Mouse (Mus musculus) brain, embryonic 18.5 days (tissue): ENCODE measurements around the gene Atp1b3.
"Not testable (repeated sequence)": the region's sequence is repeated elsewhere in the genome, so short reads cannot be mapped to it uniquely, and the experiment has no call there.

Source experiments
- DNase-seq: peaks from one replicate; pipeline ENCODE4 v3.0.0-alpha.2; 2012; ENCODE audit warnings: low read depth, low spot score

Gene Atp1b3

GRCm38 (mm10) chr9:96363581-96364140 lies 581 bp downstream of the Atp1b3 start:
- no peak for DNase-seq

GRCm38 (mm10) chr9:96360056-96360455 lies 4.2 kb downstream of the Atp1b3 start:
- DNase-seq = no peak

DNA sequence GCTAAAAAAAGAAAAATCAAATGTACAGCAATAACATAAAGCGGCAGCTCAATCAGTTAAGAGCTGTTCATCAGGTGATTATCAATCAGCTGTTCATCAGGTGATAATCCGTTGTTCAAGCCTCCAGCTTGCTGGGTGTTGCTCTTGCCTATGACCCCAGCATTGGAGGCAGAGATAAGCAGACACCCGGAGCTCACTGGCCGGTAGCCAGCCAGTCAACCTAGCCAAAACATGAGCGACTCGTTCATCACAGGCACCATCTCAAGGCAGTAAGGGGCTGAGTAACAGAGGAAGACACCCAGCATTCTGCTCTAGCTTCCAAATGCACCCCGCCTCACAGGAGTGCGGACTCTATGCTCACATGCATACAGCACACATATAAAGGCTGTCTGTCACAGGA lies 10.4 kb downstream of the Atp1b3 start:
- DNase-seq = no peak

DNA sequence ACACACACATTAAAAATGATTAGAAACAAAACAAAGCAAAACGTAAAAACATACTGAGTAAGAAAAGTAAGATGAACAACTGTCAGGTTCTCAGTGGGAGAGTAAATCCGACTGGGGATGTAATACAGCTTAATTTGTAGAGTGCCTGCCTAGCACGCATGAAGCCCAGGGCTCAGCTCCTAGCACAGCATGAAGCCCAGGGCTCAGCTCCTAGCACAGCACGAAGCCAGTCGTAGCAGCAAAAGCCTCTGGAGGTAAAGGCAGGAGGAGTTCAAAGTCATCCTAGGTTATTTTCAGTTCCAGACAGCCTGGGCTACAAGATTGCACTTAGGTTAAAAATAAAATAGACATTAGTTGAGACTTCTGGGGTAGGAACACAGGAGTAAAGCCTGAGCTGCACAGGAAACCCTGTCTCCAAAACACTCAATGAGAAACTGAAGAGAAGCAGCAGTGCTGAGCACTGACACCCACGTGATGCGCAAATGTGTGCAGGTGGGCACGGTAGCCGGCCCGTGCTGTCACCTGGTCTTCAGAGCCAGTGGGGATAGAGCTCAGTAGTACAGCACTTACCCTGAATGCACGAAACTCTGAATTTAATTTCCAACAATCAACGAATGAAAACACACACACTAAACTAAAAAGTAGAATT lies 11.0 kb downstream of the Atp1b3 start:
- no peak for DNase-seq

- not testable (repeated sequence) for DNase-seq
These were observed 12.5 kb downstream of the Atp1b3 start for GRCm38 (mm10) chr9:96351771-96352170.

DNA sequence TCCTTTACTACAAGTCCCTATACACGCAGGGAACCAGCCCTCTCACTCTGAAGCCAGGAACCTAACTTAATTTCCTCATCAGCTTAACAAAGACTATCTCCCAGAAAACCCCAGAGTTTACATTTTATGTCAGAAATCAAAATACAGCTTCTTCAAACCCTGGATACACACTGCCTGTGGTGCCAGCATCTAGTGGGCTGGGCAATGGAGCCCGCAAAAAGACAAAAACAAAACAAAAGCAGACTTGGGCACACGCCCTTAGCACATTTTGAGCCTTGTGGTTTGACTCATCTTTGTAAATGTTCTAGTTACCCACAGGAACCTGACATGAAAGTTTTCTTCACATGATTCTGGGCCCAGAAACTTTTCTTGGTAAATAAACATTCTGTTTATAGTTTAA lies 13.8 kb downstream of the Atp1b3 start:
- DNase-seq = no peak

GRCm38 (mm10) chr9:96350010-96350409 lies 14.2 kb downstream of the Atp1b3 start:
- no peak for DNase-seq

GRCm38 (mm10) chr9:96348885-96349284 lies 15.4 kb downstream of the Atp1b3 start:
- no peak for DNase-seq

DNA sequence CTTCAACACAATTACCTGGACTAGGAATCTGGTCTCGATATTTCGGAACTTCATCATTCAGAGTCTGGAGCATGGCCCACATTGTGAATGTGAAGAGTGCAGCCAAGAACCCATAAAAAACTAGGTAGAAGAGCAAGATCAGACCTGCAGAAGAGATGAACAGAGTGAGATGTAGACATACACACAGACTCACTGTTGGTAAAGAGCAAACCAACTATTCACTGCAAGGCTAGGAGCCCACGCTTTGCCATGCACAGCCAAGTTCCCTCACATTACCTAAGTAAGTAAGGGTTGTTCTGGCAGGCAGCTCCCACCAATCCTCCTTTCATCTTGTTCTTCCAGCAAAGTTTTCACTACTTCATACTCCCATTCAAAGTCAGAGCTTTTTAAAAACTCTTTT lies 18.5 kb downstream of the Atp1b3 start:
- DNase-seq = no peak

- no peak for DNase-seq
These were observed 33.1 kb downstream of the Atp1b3 start for GRCm38 (mm10) chr9:96331146-96331545.

DNA sequence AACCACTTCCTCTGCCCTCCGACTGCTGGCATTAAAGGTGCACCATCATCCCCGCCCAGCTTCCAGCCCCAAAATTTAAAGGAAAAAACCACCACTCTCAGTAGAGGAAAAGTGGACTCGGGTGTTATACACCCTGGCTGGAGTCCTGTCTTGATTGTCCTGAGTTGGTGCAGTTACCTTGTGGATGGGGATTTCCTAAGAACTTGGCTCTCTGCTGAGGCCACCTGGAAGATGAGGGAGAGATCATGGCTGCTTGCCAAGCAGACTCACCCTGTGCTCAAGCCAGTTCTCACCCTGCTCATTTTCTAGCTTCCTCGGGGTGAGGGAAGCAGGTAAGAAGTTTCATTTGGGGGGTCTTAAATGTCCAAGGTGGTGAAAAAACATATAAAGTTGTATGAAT lies 36.0 kb downstream of the Atp1b3 start:
- no peak for DNase-seq

DNA sequence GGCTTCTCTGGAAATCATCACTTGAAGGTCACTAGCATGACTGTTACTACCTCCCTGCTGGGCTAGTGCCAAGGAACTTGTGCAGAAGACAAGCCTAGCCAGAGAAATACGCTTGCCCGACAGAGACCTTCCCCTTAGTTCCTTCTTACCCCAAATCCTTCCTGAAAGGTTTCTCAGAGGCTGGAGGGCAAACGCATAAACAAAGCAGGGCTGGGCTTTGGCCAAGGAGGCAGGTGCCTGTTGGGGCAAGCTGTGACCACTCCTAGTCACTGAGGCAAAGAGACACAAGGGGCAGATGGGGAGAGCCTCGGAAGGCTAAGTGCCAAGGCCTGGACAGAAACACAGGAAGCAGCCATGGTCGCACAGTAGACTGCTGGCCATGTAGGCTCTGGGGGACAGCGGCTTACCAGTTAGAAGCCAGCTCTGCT lies 37.7 kb downstream of the Atp1b3 start:
- DNase-seq = no peak

- peak; percentile 16 for DNase-seq
These were observed 39.7 kb downstream of the Atp1b3 start for GRCm38 (mm10) chr9:96324502-96324901.

- DNase-seq = no peak
These were observed 41.7 kb downstream of the Atp1b3 start for GRCm38 (mm10) chr9:96322411-96323152.

DNA sequence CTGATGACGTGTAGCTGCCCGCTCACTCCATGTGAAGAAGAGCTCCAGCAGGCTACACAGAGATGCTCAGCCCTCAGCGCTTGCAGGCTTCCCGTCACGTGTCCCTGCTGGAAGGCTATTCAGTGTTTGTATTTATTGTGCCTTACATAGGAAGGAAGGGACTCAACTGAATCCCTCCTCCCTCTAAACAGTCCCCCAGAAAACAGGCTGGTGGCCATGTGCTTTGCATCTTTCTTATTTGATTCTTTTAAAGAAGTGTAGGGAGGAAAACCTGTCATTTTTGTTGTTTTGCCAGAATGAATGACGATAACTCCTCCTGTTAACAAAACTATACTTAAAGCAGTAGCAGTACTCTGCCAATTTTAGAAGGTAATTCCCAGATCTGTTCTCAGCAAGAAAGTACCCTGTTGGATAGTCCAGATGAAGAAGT lies 43.7 kb downstream of the Atp1b3 start:
- peak; percentile 40 for DNase-seq

DNA sequence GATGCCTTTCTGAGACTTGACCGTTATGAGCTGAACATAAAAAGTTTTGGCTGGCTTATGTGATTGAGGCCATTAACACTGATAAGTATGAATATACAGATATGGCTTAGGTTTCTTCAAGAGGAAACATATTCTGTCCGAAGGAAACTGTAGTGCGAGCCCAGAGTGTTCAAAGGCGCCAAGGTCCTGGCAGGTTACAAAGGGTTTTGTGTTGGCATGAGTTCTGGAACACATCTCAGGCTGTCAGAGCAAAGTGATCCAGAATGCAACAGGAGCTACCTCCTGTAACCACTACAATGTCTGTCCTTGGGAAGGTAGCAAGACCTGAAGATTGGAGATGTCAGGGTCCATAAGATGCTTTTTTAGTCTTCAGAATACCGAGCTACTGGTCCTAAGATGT lies 44.9 kb downstream of the Atp1b3 start:
- DNase-seq = no peak

DNA sequence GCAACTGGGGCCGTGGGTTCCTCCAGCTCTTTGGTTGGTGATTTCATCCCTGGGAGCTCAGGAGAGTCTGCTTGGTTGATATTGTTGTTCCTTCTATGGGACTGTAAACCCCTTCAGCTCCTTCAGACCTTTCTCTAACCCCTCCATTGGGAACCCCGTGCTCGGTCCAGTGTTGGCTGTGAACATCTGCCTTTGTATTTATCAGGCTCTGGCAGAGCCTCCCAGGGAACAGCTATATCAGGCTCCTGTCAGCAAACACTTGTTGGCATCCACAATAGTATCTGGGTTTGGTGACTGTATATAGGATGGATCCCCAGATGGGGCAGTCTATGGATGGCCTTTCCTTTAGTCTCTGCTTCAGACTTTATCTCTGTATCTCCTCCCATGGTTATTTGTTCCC lies 52.2 kb downstream of the Atp1b3 start:
- DNase-seq = no peak

DNA sequence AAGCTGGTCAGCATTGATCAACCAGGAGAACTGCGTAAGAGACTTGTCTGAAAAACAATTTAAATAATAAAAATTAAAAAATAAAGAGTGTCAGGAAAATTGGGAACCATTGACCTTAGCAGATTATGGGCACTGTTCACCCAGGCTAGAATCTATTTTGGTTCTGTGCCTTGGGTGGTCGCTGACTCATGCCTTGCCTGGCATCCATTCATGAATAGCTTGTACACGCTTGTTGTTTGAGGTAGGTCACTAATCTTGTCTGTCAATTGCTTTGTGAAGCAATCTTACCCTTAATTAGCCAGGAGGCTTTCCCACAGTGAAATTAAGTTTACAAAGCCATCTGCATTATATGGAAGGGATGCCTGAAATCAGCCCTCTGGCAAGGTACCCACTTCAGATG lies 55.4 kb downstream of the Atp1b3 start:
- DNase-seq = no peak

DNA sequence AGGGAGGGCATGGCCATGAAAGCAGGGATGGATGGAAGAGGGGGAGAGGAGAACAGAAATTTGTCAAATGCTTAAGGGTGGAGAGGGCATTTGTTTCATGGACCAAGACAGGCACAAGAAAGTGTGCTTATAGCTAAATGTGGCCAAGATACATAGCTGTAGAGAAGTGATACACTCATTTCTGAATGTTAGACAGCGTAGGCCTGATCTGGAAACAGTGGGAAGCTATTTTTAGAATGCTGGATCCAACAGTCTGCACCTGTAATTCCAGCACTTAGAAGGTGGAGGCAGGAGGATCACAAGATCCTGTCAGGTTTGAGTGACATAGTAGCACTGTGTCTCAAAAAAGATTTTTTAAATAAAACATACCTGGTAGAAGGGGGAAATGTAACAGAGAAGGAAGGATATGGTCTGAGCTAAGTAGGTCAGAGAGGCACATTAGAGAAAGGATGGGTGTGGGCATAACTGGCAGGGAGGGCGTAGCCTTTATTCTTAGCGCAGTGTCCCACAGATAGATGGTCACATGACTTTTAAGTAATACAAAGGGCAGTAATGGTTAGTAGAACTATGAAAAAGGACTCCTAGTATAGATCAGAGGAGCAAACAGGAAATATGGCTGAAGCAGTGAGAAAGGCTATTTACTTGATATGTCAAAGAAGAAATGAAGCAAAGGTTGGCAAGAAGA lies 64.8 kb downstream of the Atp1b3 start:
- DNase-seq = no peak

- no peak for DNase-seq
These were observed 72.1 kb downstream of the Atp1b3 start for GRCm38 (mm10) chr9:96292144-96292543.

DNA sequence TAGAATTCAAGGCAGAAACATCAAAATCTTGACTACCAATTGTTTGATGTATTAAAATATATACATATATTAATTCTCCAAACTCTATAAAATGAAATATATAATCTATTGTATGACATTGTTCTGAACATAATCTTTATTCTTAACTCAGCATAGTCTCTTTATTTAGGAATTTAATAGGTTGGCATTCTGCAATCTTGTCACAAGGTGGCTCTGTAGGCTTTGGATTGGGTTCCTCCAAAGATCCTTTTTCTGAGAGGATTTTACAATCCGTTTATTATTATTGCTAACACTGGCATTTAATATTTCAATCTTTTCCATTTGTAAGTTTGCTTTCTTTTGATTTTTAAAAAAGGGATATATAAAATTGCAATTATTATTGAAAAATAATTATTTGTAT lies 79.3 kb downstream of the Atp1b3 start:
- DNase-seq = no peak
